Mouse (Mus musculus) heart, postnatal 0 days (tissue): ENCODE measurements at regions not wholly inside any gene's neighbourhood (a gene's known extent, or its start where the extent isn't known, plus 50 kb on each side); places are given as distances from the start of the nearest gene placed in this dataset.

Experiments used
- CTCF ChIP-seq: IDR thresholded peaks from 2 replicates; pipeline ENCODE4 v1.5.1; 2016; ENCODE audit warnings: antibody characterized with exemption, control low read depth, low read depth
- EP300 ChIP-seq: IDR thresholded peaks from 2 replicates; pipeline ENCODE4 v1.6.1; 2016; ENCODE audit warnings: antibody characterized with exemption, low read depth

DNA sequence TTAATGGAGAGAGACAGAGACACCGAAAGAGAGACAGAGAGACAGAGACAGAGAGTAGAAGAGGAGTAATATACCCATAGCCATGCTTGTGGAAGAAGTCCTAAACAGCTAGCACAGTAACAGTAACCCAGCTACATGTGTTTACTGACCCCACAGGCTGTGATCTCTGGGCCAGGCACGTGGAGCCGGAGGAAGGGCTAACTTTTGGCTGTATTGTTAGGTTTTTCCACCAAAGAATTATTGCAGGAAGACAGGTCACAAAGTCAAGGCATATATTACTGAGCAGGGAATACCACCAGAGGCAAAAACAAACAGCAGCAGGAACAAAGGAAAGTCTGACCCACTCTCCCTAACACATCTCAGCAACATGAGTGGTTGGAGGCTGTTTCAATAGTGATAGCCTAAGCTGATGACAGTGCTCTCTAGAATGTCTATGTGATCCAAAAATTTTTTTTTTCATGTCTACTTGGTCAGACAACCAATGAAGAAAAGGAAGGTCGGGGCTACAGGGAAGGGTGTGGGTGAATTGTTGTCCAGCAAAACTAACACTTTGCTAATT lies 135.8 kb upstream of the Phactr1 start:
- TF ChIP-seq CTCF (no peak), EP300 (no peak)
